Mouse (Mus musculus) limb, embryonic 14.5 days (tissue): Measurements from ENCODE around the gene Opn4. TPM values are rescaled to one million over a fixed set of nuclear protein-coding genes. Genes with fewer than 3 reads are reported as not detected.

Source experiments
- ATAC-seq: fragments of 200-750 bp; cut with Nextera tagmentation; 2 replicates; pipeline ENCODE4 v1.8.0; 2017; ENCODE audit warnings: low read depth, moderate number of reproducible peaks, moderate TSS enrichment; ENCODE audit not compliant: low FRiP score
- DNase-seq: peaks from one replicate; pipeline ENCODE4 v3.0.0-alpha.2; 2015; ENCODE audit warnings: low spot score
- H3K27ac ChIP-seq: fragments of 300-500 bp; sonication (generic); replicated peaks from 2 replicates; pipeline ENCODE4 v1.5.1; 2014; ENCODE audit warnings: low read depth, mild to moderate bottlenecking, low read length, moderate library complexity, mixed read lengths
- H3K27me3 ChIP-seq: fragments of 300-500 bp; sonication (generic); 2 replicates; pipeline ENCODE4 v1.6.1; 2014; ENCODE audit warnings: low read length, mixed read lengths; ENCODE audit not compliant: control insufficient read depth, insufficient read depth
- H3K36me3 ChIP-seq: fragments of 300-500 bp; sonication (generic); 2 replicates; pipeline ENCODE4 v1.6.1; 2014; ENCODE audit warnings: mild to moderate bottlenecking, low read length, moderate library complexity, mixed read lengths; ENCODE audit not compliant: control insufficient read depth, insufficient read depth
- H3K4me1 ChIP-seq: fragments of 300-500 bp; sonication (generic); 2 replicates; pipeline ENCODE4 v1.6.1; 2014; ENCODE audit warnings: antibody characterized with exemption, low read length, mixed read lengths; ENCODE audit not compliant: control insufficient read depth, insufficient read depth
- H3K4me2 ChIP-seq: fragments of 300-500 bp; sonication (generic); replicated peaks from 2 replicates; pipeline ENCODE4 v1.6.1; 2014; ENCODE audit warnings: low read depth, mild to moderate bottlenecking, low read length, moderate library complexity; ENCODE audit not compliant: severe bottlenecking
- H3K4me3 ChIP-seq: fragments of 300-500 bp; sonication (generic); replicated peaks from 2 replicates; pipeline ENCODE4 v1.5.1; 2014; ENCODE audit warnings: low read length
- H3K9ac ChIP-seq: fragments of 300-500 bp; sonication (generic); 2 replicates; pipeline ENCODE4 v1.6.1; 2014; ENCODE audit warnings: mild to moderate bottlenecking, low read depth, low read length, moderate library complexity; ENCODE audit not compliant: severe bottlenecking
- H3K9me3 ChIP-seq: fragments of 300-500 bp; sonication (generic); 2 replicates; pipeline ENCODE4 v1.6.1; 2016; ENCODE audit warnings: low read length; ENCODE audit not compliant: control insufficient read depth
- POLR2A ChIP-seq: fragments of 200-500 bp; IDR thresholded peaks from 2 replicates; pipeline ENCODE4 v1.8.0; 2012; ENCODE audit warnings: inconsistent platforms, mild to moderate bottlenecking, moderate library complexity, borderline replicate concordance; ENCODE audit not compliant: insufficient read depth, insufficient read length; ENCODE audit errors: extremely low read depth
- WGBS: fragments of 180-500 bp; shearing (Covaris S2); extraction: QIAGEN DNeasy Blood & Tissue Kit; methylation state at CpG from one replicate; pipeline ENCODE4 v1.1.7; 2014; 5-methylcytosine and 5-hydroxymethylcytosine counted together
- polyA plus RNA-seq, 2 experiments: library from polyadenylated mRNA; depleted of rRNA in 1 of 2; stranded (reverse) in 1 of 2; unstranded in 1 of 2; fragments of >200 nt; fragmentation: Nextera tagmentation in 1 of 2; extraction: Ambion mirVana in 1 of 2; gene quantifications; 2 replicates each; pipeline versions ENCODE4 v1.2.1 to v1.2.3; 2012 to 2014

Gene Opn4
- polyA plus RNA-seq, 2 experiments = 0.09 to 0.25 TPM

DNA sequence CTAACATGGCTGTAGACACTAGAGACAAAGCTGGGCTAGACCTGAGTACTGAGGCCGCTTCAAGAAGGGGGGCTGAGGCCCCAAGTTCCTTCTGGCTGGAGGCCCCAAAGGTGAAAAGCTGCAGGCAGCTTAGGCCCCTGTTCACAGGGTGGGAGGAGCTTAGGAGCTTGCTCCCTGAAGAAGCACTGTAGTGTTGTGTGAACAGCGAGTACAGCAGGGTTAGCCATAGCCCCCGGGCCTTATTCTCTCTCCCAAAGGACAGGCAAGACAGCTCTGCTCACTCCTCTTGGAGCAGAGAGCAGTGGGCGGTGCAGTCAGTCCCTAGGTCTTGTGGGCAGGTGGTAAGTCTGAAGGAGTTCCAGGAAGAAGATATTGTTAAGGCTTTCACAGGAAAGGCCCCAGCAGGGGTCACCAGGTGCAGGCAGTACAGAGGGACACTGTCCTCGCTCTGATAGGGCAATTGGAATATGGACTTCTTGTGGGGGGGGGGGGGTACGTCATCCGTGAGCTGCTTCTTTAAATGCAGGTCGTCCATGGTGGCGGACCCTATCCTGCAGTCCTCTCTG lies 26.5 kb downstream of the Opn4 start:
- DNase-seq (no peak), ATAC-seq (no peak)
- 60% methylated on average over 5 of the region's 9 CpGs for WGBS
- H3K4me1 ChIP-seq = peaks cover 14% of the 10 kb centered on the region; the same call in 1 of the 2 replicates
- no peak for TF ChIP-seq POLR2A
- no peaks in the 10 kb centered on the region for H3K27me3 ChIP-seq
- H3K9ac ChIP-seq = no peak overlapping the region
- H3K36me3 ChIP-seq = no peaks in the 10 kb centered on the region
- no peak overlapping the region for H3K4me3 ChIP-seq
- no peaks in the 10 kb centered on the region for H3K9me3 ChIP-seq
- H3K4me2 ChIP-seq = no peak overlapping the region
- H3K27ac ChIP-seq = no peak overlapping the region

DNA sequence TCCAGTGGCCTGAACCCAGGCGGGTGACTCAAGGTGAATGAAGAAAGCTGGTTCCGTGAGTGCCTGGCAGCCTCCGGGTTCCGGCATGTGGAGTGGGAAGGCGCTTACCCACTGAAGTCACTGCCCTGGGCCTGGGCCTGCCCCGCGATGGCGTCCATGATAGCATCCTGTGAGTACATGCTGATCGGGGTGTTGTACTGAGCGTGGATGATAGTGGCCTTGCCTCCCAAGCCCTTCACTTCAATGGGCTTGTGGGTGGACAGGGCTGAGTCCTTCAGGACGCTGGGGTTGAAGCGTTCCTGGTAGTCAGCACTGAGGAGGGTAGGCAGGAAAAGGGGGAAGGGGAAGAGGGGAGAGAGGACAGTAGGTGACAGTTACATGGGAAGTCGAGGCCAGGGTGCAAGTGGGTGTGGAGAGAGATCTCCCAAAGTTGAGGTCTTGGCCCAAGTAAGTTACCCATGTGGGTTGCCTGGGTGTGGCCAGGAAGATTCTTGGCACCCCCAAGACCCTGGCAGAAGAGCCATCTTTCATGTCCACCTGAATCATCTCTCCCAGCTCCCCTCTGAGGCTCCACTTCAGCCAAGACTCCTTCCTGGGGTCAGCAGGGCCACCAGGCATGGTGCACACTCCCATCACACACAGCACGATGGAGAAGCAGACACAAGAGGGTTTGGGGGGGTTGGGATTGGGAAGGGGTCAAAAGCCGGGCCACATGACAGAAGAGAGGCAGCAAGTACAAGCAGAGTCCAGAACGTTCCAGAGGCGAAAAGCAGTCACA lies 28.1 kb downstream of the Opn4 start:
- Histone ChIP-seq H3K36me3 (no peaks in the 10 kb centered on the region), H3K4me2 (no peak overlapping the region), H3K27ac (no peak overlapping the region), H3K4me3 (no peak overlapping the region), H3K27me3 (no peaks in the 10 kb centered on the region), H3K4me1 (peaks cover 28% of the 10 kb centered on the region), H3K9ac (no peak overlapping the region), H3K9me3 (no peaks in the 10 kb centered on the region)
- ATAC-seq (no peak), DNase-seq (no peak)
- no peak for TF ChIP-seq POLR2A
- 82% methylated on average over 17 of the region's 17 CpGs for WGBS

DNA sequence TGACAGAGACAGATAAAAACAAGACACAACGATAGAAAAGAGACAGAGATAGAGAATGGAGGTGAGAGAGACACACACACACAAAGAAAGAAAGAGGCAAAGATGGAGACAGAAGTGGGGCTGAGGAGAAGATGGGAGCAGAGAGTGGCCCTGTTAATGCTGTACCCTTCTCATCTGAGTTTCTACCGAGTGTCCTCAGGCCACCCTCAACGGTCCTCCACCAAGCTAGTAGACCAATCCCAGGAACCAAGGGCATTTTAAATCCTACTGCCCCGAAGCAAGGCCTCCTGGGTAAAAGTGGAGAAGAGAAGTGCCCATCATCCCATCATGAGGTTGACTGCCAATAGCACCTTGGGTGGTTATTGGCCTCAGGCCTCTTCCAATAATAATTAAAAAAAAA lies 29.0 kb downstream of the Opn4 start:
- DNase-seq (no peak), ATAC-seq (no peak)
- Histone ChIP-seq H3K27ac (no peak overlapping the region), H3K9me3 (no peaks in the 10 kb centered on the region), H3K27me3 (no peaks in the 10 kb centered on the region), H3K36me3 (no peaks in the 10 kb centered on the region), H3K4me1 (peaks cover 35% of the 10 kb centered on the region), H3K4me3 (no peak overlapping the region), H3K4me2 (no peak overlapping the region), H3K9ac (no peak overlapping the region)
- no peak for TF ChIP-seq POLR2A
- WGBS = 81% methylated on average over 4 of the region's 4 CpGs

DNA sequence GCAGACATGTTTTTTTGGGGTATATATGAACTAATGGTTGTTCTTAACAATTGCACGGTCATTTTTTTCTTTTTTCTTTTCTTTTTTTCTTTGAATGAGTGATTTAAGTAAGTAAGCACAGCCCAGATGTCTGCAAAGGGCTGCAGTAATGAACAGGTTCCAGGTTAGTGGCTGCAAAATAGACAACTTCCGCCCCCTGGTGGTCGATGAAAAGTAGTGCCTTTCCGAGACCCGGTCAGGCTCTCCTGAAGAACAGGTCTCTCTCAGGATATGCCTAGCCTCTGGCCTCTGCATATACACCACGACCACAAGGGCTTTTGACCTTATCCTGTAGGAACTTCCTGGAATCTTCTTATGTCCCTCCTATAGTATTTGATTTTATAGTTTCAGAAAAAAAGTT lies 29.6 kb downstream of the Opn4 start:
- WGBS = 1% methylated on average over 6 of the region's 6 CpGs
- H3K27ac ChIP-seq = no peak overlapping the region
- no peaks in the 10 kb centered on the region for H3K27me3 ChIP-seq
- H3K9ac ChIP-seq = no peak overlapping the region
- no peak for TF ChIP-seq POLR2A
- H3K4me2 ChIP-seq = peak overlapping the region; percentile 49
- DNase-seq = peak; percentile 83
- peak; percentile 77 for ATAC-seq
- H3K4me3 ChIP-seq = no peak overlapping the region; the same call in 1 of the 2 replicates
- H3K4me1 ChIP-seq = peaks cover 41% of the 10 kb centered on the region
- H3K9me3 ChIP-seq = no peaks in the 10 kb centered on the region
- no peaks in the 10 kb centered on the region for H3K36me3 ChIP-seq

GRCm38 (mm10) chr14:34569534-34570194 lies 30.3 kb downstream of the Opn4 start:
- no peak for TF ChIP-seq POLR2A
- no peaks in the 10 kb centered on the region for H3K9me3 ChIP-seq
- ATAC-seq (no peak), DNase-seq (no peak)
- no peaks in the 10 kb centered on the region for H3K27me3 ChIP-seq
- no peak overlapping the region for H3K27ac ChIP-seq
- WGBS = 35% methylated on average over 27 of the region's 27 CpGs
- H3K4me2 ChIP-seq = peak overlapping the region; percentile 49
- peaks cover 47% of the 10 kb centered on the region for H3K4me1 ChIP-seq
- H3K4me3 ChIP-seq = peak overlapping the region; percentile 25
- 0 out of 2 replicates have a peak overlapping the region, but pooled peaks have one; percentile 17 for H3K9ac ChIP-seq
- H3K36me3 ChIP-seq = no peaks in the 10 kb centered on the region
